Comparison of ENCODE assay signal across 12 mouse cellular contexts in genomic region chrX:142841916-142842315, GRCm38 (mm10).
"Had no signal": no experiment of that assay in that cellular context is flagged by ENCODE, and none has a peak within 500 bp of the region (broad histone marks: within the 10 kb centered on the region; RNA-seq: fewer than 3 reads in every experiment).

No protein-coding gene starts in this region.

- DNase-seq: lung, adult 18-20 months; lung, embryonic 14.5 days; lung, postnatal 10 days; lung, postnatal 4 days; midbrain, embryonic 14.5 days; right cerebral cortex, adult 18-20 months; right cerebral cortex, postnatal 25 days; right cerebral cortex, postnatal 4 days; spleen, adult 18-20 months; thymus, adult 2 months; thymus, postnatal 25 days; thymus, postnatal 4 days had no signal
